Mouse (Mus musculus): Measurements from ENCODE around the gene Btbd3. TPM values are rescaled to one million over a fixed set of nuclear protein-coding genes. Genes with fewer than 3 reads are reported as not detected.

Gene Btbd3
- polyA plus RNA-seq, 2 experiments, result 1.8 to 2.0 TPM

GRCm38 (mm10) chr2:138531992-138532391 is 275.6 kb downstream of the Btbd3 start:
- Histone ChIP-seq H3K36me3 (replicated peaks; ENCODE audit: control insufficient read depth, insufficient read depth, low read depth) (no peaks in the 10 kb centered on the region), H3K9ac (replicated peaks) (no peak overlapping the region), H3K4me1 (replicated peaks; ENCODE audit: control insufficient read depth in 2 of 2, insufficient read depth in 2 of 2, low read length in 1 of 2) (no peaks in the 10 kb centered on the region), H3K27ac (no peak overlapping the region), H3K4me2 (ENCODE audit: low read depth) (no peak overlapping the region), H3K4me3 (ENCODE audit: insufficient read depth in 1 of 2, low read depth in 2 of 2, low read length in 2 of 2) (no peak overlapping the region), H3K9me3 (ENCODE audit: control insufficient read depth, low read length) (no peaks in the 10 kb centered on the region), H3K27me3 (ENCODE audit: control insufficient read depth, insufficient read depth, low read length) (no peaks in the 10 kb centered on the region)
- DNase-seq (ENCODE audit: low read depth in 3 of 3, low spot score in 3 of 3), result no peak
- ATAC-seq (ENCODE audit: insufficient read depth), result no peak
- TF ChIP-seq EP300 (IDR thresholded peaks at IDR 0.05; ENCODE audit: low read depth) (no peak), CTCF (IDR thresholded peaks at IDR 0.05; ENCODE audit: low read depth) (no peak)
- WGBS (ENCODE audit: insufficient replicate concordance), result 50% methylated on average over 4 of the region's 4 CpGs

GRCm38 (mm10) chr2:138539655-138540054 is 283.3 kb downstream of the Btbd3 start:
- no peak for TF ChIP-seq CTCF (IDR thresholded peaks at IDR 0.05; ENCODE audit: low read depth)
- no peak for TF ChIP-seq EP300 (IDR thresholded peaks at IDR 0.05; ENCODE audit: low read depth)
- Histone ChIP-seq H3K4me3 (ENCODE audit: insufficient read depth in 1 of 2, low read depth in 2 of 2, low read length in 2 of 2) (no peak overlapping the region), H3K27me3 (ENCODE audit: control insufficient read depth, insufficient read depth, low read length) (no peaks in the 10 kb centered on the region), H3K9me3 (ENCODE audit: control insufficient read depth, low read length) (no peaks in the 10 kb centered on the region), H3K27ac (no peak overlapping the region), H3K4me2 (ENCODE audit: low read depth) (no peak overlapping the region), H3K9ac (replicated peaks) (no peak overlapping the region), H3K36me3 (replicated peaks; ENCODE audit: control insufficient read depth, insufficient read depth, low read depth) (no peaks in the 10 kb centered on the region), H3K4me1 (replicated peaks; ENCODE audit: control insufficient read depth in 2 of 2, insufficient read depth in 2 of 2, low read length in 1 of 2) (no peaks in the 10 kb centered on the region)
- no peak for ATAC-seq (ENCODE audit: insufficient read depth)
- DNase-seq (ENCODE audit: low read depth in 3 of 3, low spot score in 3 of 3), result no peak
- whole genome bisulfite sequencing (ENCODE audit: insufficient replicate concordance), result 71% methylated on average over 3 of the region's 3 CpGs

- no peaks in the 10 kb centered on the region for H3K36me3 ChIP-seq (replicated peaks; ENCODE audit: control insufficient read depth, insufficient read depth, low read depth)
- no peak for DNase-seq (ENCODE audit: low read depth in 3 of 3, low spot score in 3 of 3)
- H3K9ac ChIP-seq (replicated peaks), result no peak overlapping the region
- ATAC-seq (ENCODE audit: insufficient read depth), result no peak
- WGBS (ENCODE audit: insufficient replicate concordance), result 65% methylated on average over 2 of the region's 2 CpGs
- no peaks in the 10 kb centered on the region for H3K4me1 ChIP-seq (replicated peaks; ENCODE audit: control insufficient read depth in 2 of 2, insufficient read depth in 2 of 2, low read length in 1 of 2)
- no peak overlapping the region for H3K4me3 ChIP-seq (ENCODE audit: insufficient read depth in 1 of 2, low read depth in 2 of 2, low read length in 2 of 2)
- TF ChIP-seq EP300 (IDR thresholded peaks at IDR 0.05; ENCODE audit: low read depth) (no peak), CTCF (IDR thresholded peaks at IDR 0.05; ENCODE audit: low read depth) (no peak)
- H3K9me3 ChIP-seq (ENCODE audit: control insufficient read depth, low read length), result no peaks in the 10 kb centered on the region
- H3K27ac ChIP-seq, result no peak overlapping the region
- H3K27me3 ChIP-seq (ENCODE audit: control insufficient read depth, insufficient read depth, low read length), result no peaks in the 10 kb centered on the region
- H3K4me2 ChIP-seq (ENCODE audit: low read depth), result no peak overlapping the region
Measured at GRCm38 (mm10) chr2:138548990-138549389, 292.6 kb downstream of the Btbd3 start.

GRCm38 (mm10) chr2:138551516-138551915 is 295.2 kb downstream of the Btbd3 start:
- ATAC-seq (ENCODE audit: insufficient read depth), result no peak
- 64% methylated on average over 5 of the region's 5 CpGs for WGBS (ENCODE audit: insufficient replicate concordance)
- Histone ChIP-seq H3K9ac (replicated peaks) (no peak overlapping the region), H3K4me2 (ENCODE audit: low read depth) (no peak overlapping the region), H3K27me3 (ENCODE audit: control insufficient read depth, insufficient read depth, low read length) (no peaks in the 10 kb centered on the region), H3K36me3 (replicated peaks; ENCODE audit: control insufficient read depth, insufficient read depth, low read depth) (no peaks in the 10 kb centered on the region), H3K4me3 (ENCODE audit: insufficient read depth in 1 of 2, low read depth in 2 of 2, low read length in 2 of 2) (no peak overlapping the region), H3K9me3 (ENCODE audit: control insufficient read depth, low read length) (no peaks in the 10 kb centered on the region), H3K4me1 (replicated peaks; ENCODE audit: control insufficient read depth in 2 of 2, insufficient read depth in 2 of 2, low read length in 1 of 2) (no peaks in the 10 kb centered on the region), H3K27ac (no peak overlapping the region)
- DNase-seq (ENCODE audit: low read depth in 3 of 3, low spot score in 3 of 3), result no peak
- no peak for TF ChIP-seq CTCF (IDR thresholded peaks at IDR 0.05; ENCODE audit: low read depth)
- TF ChIP-seq EP300 (IDR thresholded peaks at IDR 0.05; ENCODE audit: low read depth), result no peak

- ATAC-seq (ENCODE audit: insufficient read depth) (no peak), DNase-seq (ENCODE audit: low read depth in 3 of 3, low spot score in 3 of 3) (no peak)
- TF ChIP-seq EP300 (IDR thresholded peaks at IDR 0.05; ENCODE audit: low read depth) (no peak), CTCF (IDR thresholded peaks at IDR 0.05; ENCODE audit: low read depth) (no peak)
- H3K9me3 ChIP-seq (ENCODE audit: control insufficient read depth, low read length), result no peaks in the 10 kb centered on the region
- no peaks in the 10 kb centered on the region for H3K36me3 ChIP-seq (replicated peaks; ENCODE audit: control insufficient read depth, insufficient read depth, low read depth)
- no peaks in the 10 kb centered on the region for H3K4me1 ChIP-seq (replicated peaks; ENCODE audit: control insufficient read depth in 2 of 2, insufficient read depth in 2 of 2, low read length in 1 of 2)
- H3K27ac ChIP-seq, result no peak overlapping the region
- no peak overlapping the region for H3K4me3 ChIP-seq (ENCODE audit: insufficient read depth in 1 of 2, low read depth in 2 of 2, low read length in 2 of 2)
- H3K4me2 ChIP-seq (ENCODE audit: low read depth), result no peak overlapping the region
- H3K27me3 ChIP-seq (ENCODE audit: control insufficient read depth, insufficient read depth, low read length), result no peaks in the 10 kb centered on the region
- no peak overlapping the region for H3K9ac ChIP-seq (replicated peaks)
- 58% methylated on average over 11 of the region's 11 CpGs for WGBS (ENCODE audit: insufficient replicate concordance)
Measured at GRCm38 (mm10) chr2:138555106-138555862, 298.9 kb downstream of the Btbd3 start.
